Comparison of ENCODE assay signal across 8 mouse cellular contexts in genomic region chr14:37208256-37208655, GRCm38 (mm10).
"Had no signal": no experiment of that assay in that cellular context is flagged by ENCODE, and none has a peak within 500 bp of the region (broad histone marks: within the 10 kb centered on the region; RNA-seq: fewer than 3 reads in every experiment).

No protein-coding gene starts in this region.

- DNase-seq: kidney, adult 11 months; kidney, adult 9 months; kidney, postnatal 36 days; lung, embryonic 14.5 days; lung, postnatal 10 days; lung, postnatal 4 days; midbrain, embryonic 14.5 days; thymus, postnatal 4 days had no signal
